Mouse (Mus musculus): ENCODE measurements around the gene Spa17. TPM values are rescaled to one million over a fixed set of nuclear protein-coding genes. Genes with fewer than 3 reads are reported as not detected.

Gene Spa17
- polyA plus RNA-seq, 1 experiment: 1.3 TPM

- H3K4me1 ChIP-seq (ENCODE audit: control insufficient read depth, insufficient read depth, low read length): peaks cover 10% of the 10 kb centered on the region
- TF ChIP-seq CTCF (IDR thresholded peaks at IDR 0.05; ENCODE audit: low read depth, low read length) (no peak), POLR2A (IDR thresholded peaks at IDR 0.05; ENCODE audit: borderline replicate concordance, low read depth, low read length) (no peak)
- H3K4me3 ChIP-seq (ENCODE audit: insufficient read depth, low read length): no peak overlapping the region
- H3K27ac ChIP-seq (ENCODE audit: insufficient read depth, low read depth, low read length): no peak overlapping the region
Measured at GRCm38 (mm10) chr9:37598637-37599036, 14.9 kb downstream of the Spa17 start.

- H3K4me1 ChIP-seq (ENCODE audit: control insufficient read depth, insufficient read depth, low read length): peaks cover 10% of the 10 kb centered on the region
- TF ChIP-seq CTCF (IDR thresholded peaks at IDR 0.05; ENCODE audit: low read depth, low read length): no peak
- H3K27ac ChIP-seq (ENCODE audit: insufficient read depth, low read depth, low read length): no peak overlapping the region
- no peak overlapping the region for H3K4me3 ChIP-seq (ENCODE audit: insufficient read depth, low read length)
Measured at GRCm38 (mm10) chr9:37595570-37595969, 18.0 kb downstream of the Spa17 start.

GRCm38 (mm10) chr9:37593690-37594089 lies 19.8 kb downstream of the Spa17 start:
- H3K4me1 ChIP-seq (ENCODE audit: control insufficient read depth, insufficient read depth, low read length): peaks cover 12% of the 10 kb centered on the region
- no peak overlapping the region for H3K27ac ChIP-seq (ENCODE audit: insufficient read depth, low read depth, low read length)
- TF ChIP-seq CTCF (IDR thresholded peaks at IDR 0.05; ENCODE audit: low read depth, low read length) (no peak), POLR2A (IDR thresholded peaks at IDR 0.05; ENCODE audit: borderline replicate concordance, low read depth, low read length) (no peak)
- H3K4me3 ChIP-seq (ENCODE audit: insufficient read depth, low read length): no peak overlapping the region

- H3K4me1 ChIP-seq (ENCODE audit: control insufficient read depth, insufficient read depth, low read length): peaks cover 9% of the 10 kb centered on the region
- no peak overlapping the region for H3K4me3 ChIP-seq (ENCODE audit: insufficient read depth, low read length)
- no peak overlapping the region for H3K27ac ChIP-seq (ENCODE audit: insufficient read depth, low read depth, low read length)
- TF ChIP-seq CTCF (IDR thresholded peaks at IDR 0.05; ENCODE audit: low read depth, low read length): no peak
- no peak for TF ChIP-seq POLR2A (IDR thresholded peaks at IDR 0.05; ENCODE audit: borderline replicate concordance, low read depth, low read length)
Measured at GRCm38 (mm10) chr9:37592633-37593032, 20.9 kb downstream of the Spa17 start.

GRCm38 (mm10) chr9:37592025-37592424 lies 21.5 kb downstream of the Spa17 start:
- no peak for TF ChIP-seq POLR2A (IDR thresholded peaks at IDR 0.05; ENCODE audit: borderline replicate concordance, low read depth, low read length)
- TF ChIP-seq CTCF (IDR thresholded peaks at IDR 0.05; ENCODE audit: low read depth, low read length): no peak
- peaks cover 9% of the 10 kb centered on the region for H3K4me1 ChIP-seq (ENCODE audit: control insufficient read depth, insufficient read depth, low read length)

GRCm38 (mm10) chr9:37590381-37590780 lies 23.1 kb downstream of the Spa17 start:
- no peak overlapping the region for H3K4me3 ChIP-seq (ENCODE audit: insufficient read depth, low read length)
- H3K4me1 ChIP-seq (ENCODE audit: control insufficient read depth, insufficient read depth, low read length): peaks cover 4% of the 10 kb centered on the region
- TF ChIP-seq CTCF (IDR thresholded peaks at IDR 0.05; ENCODE audit: low read depth, low read length): no peak
- TF ChIP-seq POLR2A (IDR thresholded peaks at IDR 0.05; ENCODE audit: borderline replicate concordance, low read depth, low read length): no peak
- H3K27ac ChIP-seq (ENCODE audit: insufficient read depth, low read depth, low read length): no peak overlapping the region

More at GRCm38 (mm10) chr9:37592025-37592424, 21.5 kb downstream of the Spa17 start:
- no peak overlapping the region for H3K27ac ChIP-seq (ENCODE audit: insufficient read depth, low read depth, low read length)
- no peak overlapping the region for H3K4me3 ChIP-seq (ENCODE audit: insufficient read depth, low read length)

- Histone ChIP-seq H3K4me1 (ENCODE audit: control insufficient read depth, insufficient read depth, low read length) (peaks cover 2% of the 10 kb centered on the region; the same call in 1 of the 2 replicates), H3K4me3 (ENCODE audit: insufficient read depth, low read length) (no peak overlapping the region), H3K27ac (ENCODE audit: insufficient read depth, low read depth, low read length) (no peak overlapping the region)
- TF ChIP-seq POLR2A (IDR thresholded peaks at IDR 0.05; ENCODE audit: borderline replicate concordance, low read depth, low read length) (no peak), CTCF (IDR thresholded peaks at IDR 0.05; ENCODE audit: low read depth, low read length) (no peak)
Measured at GRCm38 (mm10) chr9:37586718-37587117, 26.8 kb downstream of the Spa17 start.

- no peak overlapping the region for H3K27ac ChIP-seq (ENCODE audit: insufficient read depth, low read depth, low read length)
- TF ChIP-seq CTCF (IDR thresholded peaks at IDR 0.05; ENCODE audit: low read depth, low read length) (no peak), POLR2A (IDR thresholded peaks at IDR 0.05; ENCODE audit: borderline replicate concordance, low read depth, low read length) (no peak)
- no peaks in the 10 kb centered on the region for H3K4me1 ChIP-seq (ENCODE audit: control insufficient read depth, insufficient read depth, low read length)
- no peak overlapping the region for H3K4me3 ChIP-seq (ENCODE audit: insufficient read depth, low read length)
Measured at GRCm38 (mm10) chr9:37583594-37583993, 29.9 kb downstream of the Spa17 start.

- H3K4me3 ChIP-seq (ENCODE audit: insufficient read depth, low read length): no peak overlapping the region
- H3K4me1 ChIP-seq (ENCODE audit: control insufficient read depth, insufficient read depth, low read length): no peaks in the 10 kb centered on the region
Measured at GRCm38 (mm10) chr9:37576436-37576930, 37.0 kb downstream of the Spa17 start.

GRCm38 (mm10) chr9:37572204-37572876 lies 41.2 kb downstream of the Spa17 start:
- 0 out of 2 replicates have a peak, but pooled peaks cover 4% of the 10 kb centered on the region for H3K4me1 ChIP-seq (ENCODE audit: control insufficient read depth, insufficient read depth, low read length)
- H3K4me3 ChIP-seq (ENCODE audit: insufficient read depth, low read length): no peak overlapping the region
- no peak overlapping the region for H3K27ac ChIP-seq (ENCODE audit: insufficient read depth, low read depth, low read length)
- TF ChIP-seq POLR2A (IDR thresholded peaks at IDR 0.05; ENCODE audit: borderline replicate concordance, low read depth, low read length): no peak
- TF ChIP-seq CTCF (IDR thresholded peaks at IDR 0.05; ENCODE audit: low read depth, low read length): no peak

More at GRCm38 (mm10) chr9:37576436-37576930, 37.0 kb downstream of the Spa17 start:
- TF ChIP-seq CTCF (IDR thresholded peaks at IDR 0.05; ENCODE audit: low read depth, low read length) (no peak), POLR2A (IDR thresholded peaks at IDR 0.05; ENCODE audit: borderline replicate concordance, low read depth, low read length) (no peak)
- H3K27ac ChIP-seq (ENCODE audit: insufficient read depth, low read depth, low read length): no peak overlapping the region
